Mouse (Mus musculus): Measurements from ENCODE around the gene Fdxr. TPM values are rescaled to one million over a fixed set of nuclear protein-coding genes. Genes with fewer than 3 reads are reported as not detected.
A peak's percentile ranks its signal among the peaks of the same experiment; 100 is the strongest.

Fdxr gene
- polyA plus RNA-seq, 1 experiment = 11.6 TPM

GRCm38 (mm10) chr11:115231168-115231915, 45.5 kb downstream of the Fdxr start:
- H3K36me3 ChIP-seq (ENCODE audit: control insufficient read depth, insufficient read depth, low read length, poor library complexity, severe bottlenecking) = no peaks in the 10 kb centered on the region
- H3K27ac ChIP-seq (ENCODE audit: insufficient read depth, low read length) = no peak overlapping the region
- TF ChIP-seq EP300 (IDR thresholded peaks at IDR 0.05; ENCODE audit: insufficient read depth, low read depth, low read length) (no peak), POLR2A (IDR thresholded peaks at IDR 0.05; ENCODE audit: insufficient read depth, low read length) (no peak), CTCF (IDR thresholded peaks at IDR 0.05; ENCODE audit: low read depth, low read length) (no peak)
- H3K9ac ChIP-seq (ENCODE audit: low read depth, poor library complexity, severe bottlenecking) = no peak overlapping the region
- H3K27me3 ChIP-seq (ENCODE audit: control insufficient read depth, insufficient read depth, low read length, poor library complexity, severe bottlenecking) = no peaks in the 10 kb centered on the region
- H3K4me1 ChIP-seq (ENCODE audit: control insufficient read depth, insufficient read depth, low read length) = peaks cover 5% of the 10 kb centered on the region
- no peaks in the 10 kb centered on the region for H3K9me3 ChIP-seq (replicated peaks; ENCODE audit: control insufficient read depth, insufficient read depth, low read length, poor library complexity, severe bottlenecking)
- no peak overlapping the region for H3K4me3 ChIP-seq (ENCODE audit: low read depth, low read length)

GRCm38 (mm10) chr11:115229021-115229930, 47.6 kb downstream of the Fdxr start:
- no peaks in the 10 kb centered on the region for H3K9me3 ChIP-seq (replicated peaks; ENCODE audit: control insufficient read depth, insufficient read depth, low read length, poor library complexity, severe bottlenecking)
- peaks cover 5% of the 10 kb centered on the region for H3K4me1 ChIP-seq (ENCODE audit: control insufficient read depth, insufficient read depth, low read length)
- H3K9ac ChIP-seq (ENCODE audit: low read depth, poor library complexity, severe bottlenecking) = no peak overlapping the region
- H3K27ac ChIP-seq (ENCODE audit: insufficient read depth, low read length) = no peak overlapping the region
- H3K27me3 ChIP-seq (ENCODE audit: control insufficient read depth, insufficient read depth, low read length, poor library complexity, severe bottlenecking) = no peaks in the 10 kb centered on the region
- no peak overlapping the region for H3K4me3 ChIP-seq (ENCODE audit: low read depth, low read length)
- TF ChIP-seq POLR2A (IDR thresholded peaks at IDR 0.05; ENCODE audit: insufficient read depth, low read length) (no peak), EP300 (IDR thresholded peaks at IDR 0.05; ENCODE audit: insufficient read depth, low read depth, low read length) (0 out of 2 replicates have a peak, but pooled peaks have one; percentile 22)
- H3K36me3 ChIP-seq (ENCODE audit: control insufficient read depth, insufficient read depth, low read length, poor library complexity, severe bottlenecking) = no peaks in the 10 kb centered on the region

GRCm38 (mm10) chr11:115228430-115228829, 48.4 kb downstream of the Fdxr start:
- Histone ChIP-seq H3K4me1 (ENCODE audit: control insufficient read depth, insufficient read depth, low read length) (peaks cover 5% of the 10 kb centered on the region), H3K4me3 (ENCODE audit: low read depth, low read length) (no peak overlapping the region), H3K27ac (ENCODE audit: insufficient read depth, low read length) (no peak overlapping the region), H3K9ac (ENCODE audit: low read depth, poor library complexity, severe bottlenecking) (no peak overlapping the region), H3K36me3 (ENCODE audit: control insufficient read depth, insufficient read depth, low read length, poor library complexity, severe bottlenecking) (no peaks in the 10 kb centered on the region), H3K9me3 (replicated peaks; ENCODE audit: control insufficient read depth, insufficient read depth, low read length, poor library complexity, severe bottlenecking) (no peaks in the 10 kb centered on the region), H3K27me3 (ENCODE audit: control insufficient read depth, insufficient read depth, low read length, poor library complexity, severe bottlenecking) (no peaks in the 10 kb centered on the region)
- TF ChIP-seq POLR2A (IDR thresholded peaks at IDR 0.05; ENCODE audit: insufficient read depth, low read length) = no peak
- TF ChIP-seq CTCF (IDR thresholded peaks at IDR 0.05; ENCODE audit: low read depth, low read length) = no peak
- no peak for TF ChIP-seq EP300 (IDR thresholded peaks at IDR 0.05; ENCODE audit: insufficient read depth, low read depth, low read length)

GRCm38 (mm10) chr11:115227640-115228039, 49.2 kb downstream of the Fdxr start:
- TF ChIP-seq EP300 (IDR thresholded peaks at IDR 0.05; ENCODE audit: insufficient read depth, low read depth, low read length) (no peak), POLR2A (IDR thresholded peaks at IDR 0.05; ENCODE audit: insufficient read depth, low read length) (no peak), CTCF (IDR thresholded peaks at IDR 0.05; ENCODE audit: low read depth, low read length) (no peak)
- H3K4me3 ChIP-seq (ENCODE audit: low read depth, low read length) = no peak overlapping the region
- peaks cover 5% of the 10 kb centered on the region for H3K4me1 ChIP-seq (ENCODE audit: control insufficient read depth, insufficient read depth, low read length)
- H3K27ac ChIP-seq (ENCODE audit: insufficient read depth, low read length) = no peak overlapping the region
- H3K9ac ChIP-seq (ENCODE audit: low read depth, poor library complexity, severe bottlenecking) = no peak overlapping the region
- H3K9me3 ChIP-seq (replicated peaks; ENCODE audit: control insufficient read depth, insufficient read depth, low read length, poor library complexity, severe bottlenecking) = no peaks in the 10 kb centered on the region
- no peaks in the 10 kb centered on the region for H3K36me3 ChIP-seq (ENCODE audit: control insufficient read depth, insufficient read depth, low read length, poor library complexity, severe bottlenecking)
- no peaks in the 10 kb centered on the region for H3K27me3 ChIP-seq (ENCODE audit: control insufficient read depth, insufficient read depth, low read length, poor library complexity, severe bottlenecking)

GRCm38 (mm10) chr11:115226811-115227491, 49.9 kb downstream of the Fdxr start:
- no peak for TF ChIP-seq POLR2A (IDR thresholded peaks at IDR 0.05; ENCODE audit: insufficient read depth, low read length)
- TF ChIP-seq EP300 (IDR thresholded peaks at IDR 0.05; ENCODE audit: insufficient read depth, low read depth, low read length) = no peak
- no peak for TF ChIP-seq CTCF (IDR thresholded peaks at IDR 0.05; ENCODE audit: low read depth, low read length)
- no peak overlapping the region for H3K27ac ChIP-seq (ENCODE audit: insufficient read depth, low read length)
- H3K9me3 ChIP-seq (replicated peaks; ENCODE audit: control insufficient read depth, insufficient read depth, low read length, poor library complexity, severe bottlenecking) = no peaks in the 10 kb centered on the region
- H3K4me3 ChIP-seq (ENCODE audit: low read depth, low read length) = no peak overlapping the region
- peaks cover 5% of the 10 kb centered on the region for H3K4me1 ChIP-seq (ENCODE audit: control insufficient read depth, insufficient read depth, low read length)
- no peak overlapping the region for H3K9ac ChIP-seq (ENCODE audit: low read depth, poor library complexity, severe bottlenecking)
- no peaks in the 10 kb centered on the region for H3K36me3 ChIP-seq (ENCODE audit: control insufficient read depth, insufficient read depth, low read length, poor library complexity, severe bottlenecking)
- no peaks in the 10 kb centered on the region for H3K27me3 ChIP-seq (ENCODE audit: control insufficient read depth, insufficient read depth, low read length, poor library complexity, severe bottlenecking)
